Mouse (Mus musculus) E14TG2a.4 (cell line): ENCODE measurements around the gene Vac14.
A peak's percentile ranks its signal among the peaks of the same experiment; 100 is the strongest.

Experiments
- H3K27me3 ChIP-seq: 2 replicates; pipeline ENCODE4 v1.6.1; 2014; ENCODE audit warnings: low read length, control low read depth; ENCODE audit not compliant: insufficient read depth
- H3K36me3 ChIP-seq: 2 replicates; pipeline ENCODE4 v1.6.1; 2014; ENCODE audit warnings: low read length, control low read depth; ENCODE audit not compliant: insufficient read depth
- H3K4me1 ChIP-seq: replicated peaks from 2 replicates; pipeline ENCODE4 v1.6.1; 2014; ENCODE audit warnings: low read depth, low read length, control low read depth
- H3K4me3 ChIP-seq: replicated peaks from 2 replicates; pipeline ENCODE4 v1.5.1; 2014; ENCODE audit warnings: mild to moderate bottlenecking, low read length
- H3K9me3 ChIP-seq: 2 replicates; pipeline ENCODE4 v1.6.1; 2014; ENCODE audit warnings: low read length, control low read depth
- CTCF ChIP-seq: conservative IDR thresholded peaks from 2 replicates; pipeline ENCODE4 v1.5.1; 2014; ENCODE audit warnings: low read length
- NANOG ChIP-seq: IDR thresholded peaks from 2 replicates; pipeline ENCODE4 v1.6.1; 2014; ENCODE audit warnings: borderline replicate concordance, low read length, mixed read lengths
- POU5F1 ChIP-seq: IDR thresholded peaks from 2 replicates; pipeline ENCODE4 v1.6.1; 2014; ENCODE audit warnings: low read length, borderline replicate concordance

The Vac14 gene

GRCm38 (mm10) chr8:110619919-110620318 is 1.5 kb downstream of the Vac14 start:
- Histone ChIP-seq H3K4me3 (peak overlapping the region; percentile 99), H3K27me3 (peaks cover 16% of the 10 kb centered on the region), H3K9me3 (no peaks in the 10 kb centered on the region), H3K36me3 (peaks cover 46% of the 10 kb centered on the region), H3K4me1 (peaks cover 65% of the 10 kb centered on the region)
- no peak for TF ChIP-seq CTCF
- no peak for TF ChIP-seq POU5F1
- TF ChIP-seq NANOG, result no peak

- Histone ChIP-seq H3K4me1 (peaks cover 81% of the 10 kb centered on the region), H3K9me3 (no peaks in the 10 kb centered on the region), H3K4me3 (no peak overlapping the region), H3K36me3 (peaks cover 68% of the 10 kb centered on the region), H3K27me3 (no peaks in the 10 kb centered on the region)
- TF ChIP-seq NANOG, result no peak
- no peak for TF ChIP-seq POU5F1
- TF ChIP-seq CTCF, result no peak
Measured at GRCm38 (mm10) chr8:110626431-110626830, 8.0 kb downstream of the Vac14 start.

- Histone ChIP-seq H3K4me1 (peaks cover 63% of the 10 kb centered on the region), H3K9me3 (no peaks in the 10 kb centered on the region), H3K36me3 (peaks cover 72% of the 10 kb centered on the region), H3K27me3 (no peaks in the 10 kb centered on the region), H3K4me3 (peak overlapping the region; percentile 46; the same call in 1 of the 2 replicates)
- TF ChIP-seq CTCF, result peak; percentile 64
- no peak for TF ChIP-seq POU5F1
- TF ChIP-seq NANOG, result no peak
Measured at GRCm38 (mm10) chr8:110629245-110630063, 11.1 kb downstream of the Vac14 start.

GRCm38 (mm10) chr8:110630079-110630478 is 11.7 kb downstream of the Vac14 start:
- Histone ChIP-seq H3K9me3 (no peaks in the 10 kb centered on the region), H3K27me3 (no peaks in the 10 kb centered on the region), H3K4me3 (no peak overlapping the region), H3K36me3 (peaks cover 76% of the 10 kb centered on the region), H3K4me1 (peaks cover 59% of the 10 kb centered on the region)
- no peak for TF ChIP-seq CTCF
- TF ChIP-seq NANOG, result no peak
- TF ChIP-seq POU5F1, result no peak

GRCm38 (mm10) chr8:110630571-110631071 is 12.2 kb downstream of the Vac14 start:
- H3K9me3 ChIP-seq, result no peaks in the 10 kb centered on the region
- H3K4me1 ChIP-seq, result peaks cover 53% of the 10 kb centered on the region
- no peak overlapping the region for H3K4me3 ChIP-seq
- TF ChIP-seq CTCF, result no peak
- no peak for TF ChIP-seq NANOG
- TF ChIP-seq POU5F1, result no peak
- peaks cover 82% of the 10 kb centered on the region for H3K36me3 ChIP-seq
- H3K27me3 ChIP-seq, result no peaks in the 10 kb centered on the region

GRCm38 (mm10) chr8:110631201-110631600 is 12.8 kb downstream of the Vac14 start:
- no peak for TF ChIP-seq NANOG
- TF ChIP-seq POU5F1, result no peak
- TF ChIP-seq CTCF, result no peak
- H3K9me3 ChIP-seq, result no peaks in the 10 kb centered on the region
- peaks cover 87% of the 10 kb centered on the region for H3K36me3 ChIP-seq
- peaks cover 48% of the 10 kb centered on the region for H3K4me1 ChIP-seq
- no peaks in the 10 kb centered on the region for H3K27me3 ChIP-seq
- H3K4me3 ChIP-seq, result no peak overlapping the region

GRCm38 (mm10) chr8:110633814-110634213 is 15.4 kb downstream of the Vac14 start:
- H3K36me3 ChIP-seq, result peaks cover 96% of the 10 kb centered on the region
- TF ChIP-seq CTCF (no peak), NANOG (no peak), POU5F1 (no peak)
- H3K4me3 ChIP-seq, result no peak overlapping the region
- H3K4me1 ChIP-seq, result peaks cover 22% of the 10 kb centered on the region
- H3K9me3 ChIP-seq, result no peaks in the 10 kb centered on the region
- H3K27me3 ChIP-seq, result no peaks in the 10 kb centered on the region

- Histone ChIP-seq H3K36me3 (peaks cover 100% of the 10 kb centered on the region), H3K9me3 (no peaks in the 10 kb centered on the region), H3K27me3 (no peaks in the 10 kb centered on the region), H3K4me1 (0 out of 2 replicates have a peak, but pooled peaks cover 4% of the 10 kb centered on the region), H3K4me3 (no peak overlapping the region)
- TF ChIP-seq CTCF (no peak), NANOG (no peak), POU5F1 (no peak)
Measured at GRCm38 (mm10) chr8:110636182-110636581, 17.8 kb downstream of the Vac14 start.

- H3K4me1 ChIP-seq, result no peaks in the 10 kb centered on the region
- no peaks in the 10 kb centered on the region for H3K9me3 ChIP-seq
- peaks cover 93% of the 10 kb centered on the region for H3K36me3 ChIP-seq
- no peak overlapping the region for H3K4me3 ChIP-seq
- H3K27me3 ChIP-seq, result no peaks in the 10 kb centered on the region
- TF ChIP-seq NANOG, result no peak
- TF ChIP-seq POU5F1, result no peak
- no peak for TF ChIP-seq CTCF
Measured at GRCm38 (mm10) chr8:110642331-110642730, 23.9 kb downstream of the Vac14 start.
